8 mouse cellular contexts compared by ENCODE assay signal in genomic region chr6:92214055-92214772, GRCm38 (mm10). TPM values are rescaled to one million over a fixed set of nuclear protein-coding genes. Genes with fewer than 3 reads are reported as not detected.
DNase-seq lines count a peak whose midpoint lies in the region; ATAC-seq and TF ChIP-seq lines count a peak whose summit lies in the region.

No protein-coding gene starts in this region.

- H3K4me3 ChIP-seq in heart, embryonic 11.5 days (ENCODE audit: low read depth, low read length), result peak overlapping the region; percentile 98
- H3K4me3 ChIP-seq in forebrain, embryonic 12.5 days (replicated peaks), result peak overlapping the region; percentile 78
- H3K4me3 ChIP-seq in intestine, postnatal 0 days (ENCODE audit: low read depth, low read length), result peak overlapping the region; percentile 87
- peak overlapping the region; percentile 95 for H3K4me3 ChIP-seq in midbrain, embryonic 13.5 days (replicated peaks)

- peak overlapping the region; percentile 74 for H3K27ac ChIP-seq in heart, embryonic 11.5 days (ENCODE audit: low read depth, low read length)
- H3K27ac ChIP-seq in forebrain, embryonic 12.5 days, result peak overlapping the region; percentile 80
- H3K27ac ChIP-seq in intestine, postnatal 0 days (ENCODE audit: low read depth, low read length), result peak overlapping the region; percentile 41
- H3K27ac ChIP-seq in midbrain, embryonic 13.5 days, result peak overlapping the region; percentile 89

- peak; percentile 61 for ATAC-seq in heart, embryonic 11.5 days (replicated peaks; ENCODE audit: insufficient number of reproducible peaks, low FRiP score, low TSS enrichment)
- peak; percentile 71 for ATAC-seq in forebrain, embryonic 12.5 days (ENCODE audit: low FRiP score)
- ATAC-seq in intestine, postnatal 0 days, result peak; percentile 44
- ATAC-seq in midbrain, embryonic 13.5 days, result peak; percentile 84

- DNase-seq in heart, adult 18-20 months, result no peak
- DNase-seq in A20 (ENCODE audit: low read depth, low spot score) (peak; percentile 47), R1 (ENCODE audit: low read depth, low spot score) (peak; percentile 62)
- no peak for DNase-seq in layer of hippocampus, adult 11-12 months (ENCODE audit: low spot score)

- H3K36me3 ChIP-seq in heart, embryonic 11.5 days (ENCODE audit: control insufficient read depth, insufficient read depth, low read length), result no peaks in the 10 kb centered on the region; the same call in 1 of the 2 replicates
- 0 out of 2 replicates have a peak, but pooled peaks cover 3% of the 10 kb centered on the region for H3K36me3 ChIP-seq in forebrain, embryonic 12.5 days (replicated peaks)
- H3K36me3 ChIP-seq in intestine, postnatal 0 days (ENCODE audit: control insufficient read depth, insufficient read depth), result peaks cover 11% of the 10 kb centered on the region
- peaks cover 18% of the 10 kb centered on the region for H3K36me3 ChIP-seq in midbrain, embryonic 13.5 days

- H3K9ac ChIP-seq in heart, embryonic 11.5 days (ENCODE audit: low read depth, low read length), result peak overlapping the region; percentile 97
- H3K9ac ChIP-seq in forebrain, embryonic 12.5 days, result peak overlapping the region; percentile 88
- peak overlapping the region; percentile 82 for H3K9ac ChIP-seq in intestine, postnatal 0 days (ENCODE audit: low read depth, low read length)
- H3K9ac ChIP-seq in midbrain, embryonic 13.5 days (replicated peaks), result peak overlapping the region; percentile 87

- peak overlapping the region; percentile 96 for H3K4me2 ChIP-seq in heart, embryonic 11.5 days
- H3K4me2 ChIP-seq in forebrain, embryonic 12.5 days, result peak overlapping the region; percentile 94
- H3K4me2 ChIP-seq in intestine, postnatal 0 days (replicated peaks; ENCODE audit: low read depth), result peak overlapping the region; percentile 91
- H3K4me2 ChIP-seq in midbrain, embryonic 13.5 days (replicated peaks), result peak overlapping the region; percentile 96

- no peaks in the 10 kb centered on the region for H3K27me3 ChIP-seq in heart, embryonic 11.5 days (ENCODE audit: control insufficient read depth, insufficient read depth, low read length)
- H3K27me3 ChIP-seq in forebrain, embryonic 12.5 days, result peaks cover 20% of the 10 kb centered on the region; the same call in 1 of the 2 replicates
- no peaks in the 10 kb centered on the region for H3K27me3 ChIP-seq in intestine, postnatal 0 days (replicated peaks; ENCODE audit: control insufficient read depth, insufficient read depth, low read length)
- no peaks in the 10 kb centered on the region for H3K27me3 ChIP-seq in midbrain, embryonic 13.5 days

- WGBS in heart, embryonic 11.5 days (ENCODE audit: insufficient replicate concordance), result under 1% methylated on average over 48 of the region's 48 CpGs
- under 1% methylated on average over 48 of the region's 48 CpGs for WGBS in forebrain, embryonic 12.5 days
- WGBS in intestine, postnatal 0 days, result under 1% methylated on average over 48 of the region's 48 CpGs
- WGBS in midbrain, embryonic 13.5 days, result under 1% methylated on average over 48 of the region's 48 CpGs

- TF ChIP-seq CTCF in intestine, postnatal 0 days (IDR thresholded peaks at IDR 0.05; ENCODE audit: low read depth), result no peak

- peaks cover 7% of the 10 kb centered on the region for H3K4me1 ChIP-seq in heart, embryonic 11.5 days (ENCODE audit: control insufficient read depth, insufficient read depth, low read length)
- peaks cover 12% of the 10 kb centered on the region for H3K4me1 ChIP-seq in forebrain, embryonic 12.5 days
- peaks cover 3% of the 10 kb centered on the region; the same call in 1 of the 2 replicates for H3K4me1 ChIP-seq in intestine, postnatal 0 days (replicated peaks; ENCODE audit: control insufficient read depth, insufficient read depth, low read length)
- H3K4me1 ChIP-seq in midbrain, embryonic 13.5 days (replicated peaks), result peaks cover 18% of the 10 kb centered on the region

- no peaks in the 10 kb centered on the region for H3K9me3 ChIP-seq in heart, embryonic 11.5 days (replicated peaks; ENCODE audit: control insufficient read depth, low read length)
- no peaks in the 10 kb centered on the region for H3K9me3 ChIP-seq in forebrain, embryonic 12.5 days
- no peaks in the 10 kb centered on the region for H3K9me3 ChIP-seq in intestine, postnatal 0 days (ENCODE audit: control insufficient read depth)
- no peaks in the 10 kb centered on the region for H3K9me3 ChIP-seq in midbrain, embryonic 13.5 days

RNA-seq across cellular contexts. Expression of gene Rbsn, which starts 0.5 kb away (rescaled TPM):
- polyA plus RNA-seq in heart, embryonic 11.5 days (2014; fragmentation: Nextera tagmentation; extraction: Ambion mirVana), result 10.7 and 12.3 TPM in 2 replicates
- total RNA-seq in heart, adult 18-20 months (2021), result 10 to 100 TPM; 12.4 to 13.3 TPM
- 36.1 and 40.5 TPM in 2 replicates for polyA plus RNA-seq in forebrain, embryonic 12.5 days (2016; fragmentation: Nextera tagmentation; extraction: Ambion mirVana)
- polyA plus RNA-seq in intestine, postnatal 0 days (2015; fragmentation: Nextera tagmentation; extraction: Ambion mirVana), result 7.6 and 9.6 TPM in 2 replicates
- polyA plus RNA-seq in midbrain, embryonic 13.5 days (2015; fragmentation: Nextera tagmentation; extraction: Ambion mirVana), result 32.4 and 34.6 TPM in 2 replicates

RNA-seq across cellular contexts. Expression of gene Trh, which starts 30.2 kb away (rescaled TPM):
- polyA plus RNA-seq in heart, embryonic 11.5 days (2014; fragmentation: Nextera tagmentation; extraction: Ambion mirVana), result 0.58 and 0.86 TPM in 2 replicates
- total RNA-seq in heart, adult 18-20 months (2021), result not detected
- 3.8 and 4.4 TPM in 2 replicates for polyA plus RNA-seq in forebrain, embryonic 12.5 days (2016; fragmentation: Nextera tagmentation; extraction: Ambion mirVana)
- polyA plus RNA-seq in intestine, postnatal 0 days (2015; fragmentation: Nextera tagmentation; extraction: Ambion mirVana), result 0.88 and 1.1 TPM in 2 replicates
- polyA plus RNA-seq in midbrain, embryonic 13.5 days (2015; fragmentation: Nextera tagmentation; extraction: Ambion mirVana), result 3.3 and 4.3 TPM in 2 replicates

RNA-seq across cellular contexts. Expression of gene Mrps25, which starts 30.4 kb away (rescaled TPM):
- polyA plus RNA-seq in heart, embryonic 11.5 days (2014; fragmentation: Nextera tagmentation; extraction: Ambion mirVana), result 79.6 and 84.8 TPM in 2 replicates
- total RNA-seq in heart, adult 18-20 months (2021), result 10 to 100 TPM; 77.8 to 91.9 TPM
- 73.0 and 73.5 TPM in 2 replicates for polyA plus RNA-seq in forebrain, embryonic 12.5 days (2016; fragmentation: Nextera tagmentation; extraction: Ambion mirVana)
- polyA plus RNA-seq in intestine, postnatal 0 days (2015; fragmentation: Nextera tagmentation; extraction: Ambion mirVana), result 49.1 and 54.2 TPM in 2 replicates
- polyA plus RNA-seq in midbrain, embryonic 13.5 days (2015; fragmentation: Nextera tagmentation; extraction: Ambion mirVana), result 60.8 and 68.2 TPM in 2 replicates

Comparison
In these comparisons a context has a peak if more than half of its experiments do, and no peak if none do; other contexts are left out.
1. DNase-seq: peak in A20 (single experiment) and R1 (single experiment); none in heart, adult 18-20 months (0 of 2) and layer of hippocampus, adult 11-12 months (single experiment).
2. Peak in every context shown above with its lines, with median percentiles within 50 percentile points of each other: ATAC-seq, H3K27ac ChIP-seq, H3K4me2 ChIP-seq, H3K4me3 ChIP-seq and H3K9ac ChIP-seq.